ENCODE assay signal across 5 mouse cellular contexts in the genomic region with DNA sequence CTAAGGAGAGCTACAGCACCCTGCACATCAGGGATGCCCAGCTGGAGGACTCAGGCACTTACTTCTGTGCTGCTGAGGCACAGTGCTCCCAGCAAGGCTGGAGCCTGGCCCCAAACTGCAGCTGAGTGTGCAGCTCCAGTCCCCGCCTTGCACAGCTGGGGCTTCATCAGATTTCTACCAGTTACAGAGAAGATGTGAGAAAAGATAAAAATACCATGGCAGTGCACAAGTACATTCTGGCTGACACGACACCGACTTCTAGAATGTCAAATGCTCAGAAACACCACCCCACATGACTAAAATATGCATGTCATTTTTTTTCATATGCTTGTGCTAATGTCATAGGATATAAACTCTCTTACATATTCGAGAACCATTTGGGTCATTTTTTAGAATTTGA.
DNase-seq lines count a peak whose midpoint lies in the region; ATAC-seq and TF ChIP-seq lines count a peak whose summit lies in the region.
"Not testable (repeated sequence)": the region's sequence is repeated elsewhere in the genome, so short reads cannot be mapped to it uniquely, and the experiment has no call there.

No protein-coding gene starts in this region.

- not testable (repeated sequence) for H3K4me3 ChIP-seq in embryonic facial prominence, embryonic 14.5 days (ENCODE audit: low read depth, low read length); thymus, adult 2 months (ENCODE audit: control insufficient read depth, insufficient read depth, low read length)

- H3K4me2 ChIP-seq in embryonic facial prominence, embryonic 14.5 days (ENCODE audit: low read depth, low read length) = not testable (repeated sequence)

- H3K36me3 ChIP-seq in embryonic facial prominence, embryonic 14.5 days (ENCODE audit: control insufficient read depth, insufficient read depth, low read length); thymus, adult 2 months (ENCODE audit: control insufficient read depth, insufficient read depth, low read length): not testable (repeated sequence)

- not testable (repeated sequence) for H3K4me1 ChIP-seq in embryonic facial prominence, embryonic 14.5 days (ENCODE audit: control insufficient read depth, insufficient read depth, low read length); thymus, adult 2 months (replicated peaks; ENCODE audit: control insufficient read depth, insufficient read depth, low read length)

- not testable (repeated sequence) for ATAC-seq in embryonic facial prominence, embryonic 14.5 days (ENCODE audit: low read depth)
- peak; percentile 74 for ATAC-seq in frontal cortex, adult (ENCODE audit: low TSS enrichment)

- not testable (repeated sequence) for TF ChIP-seq POLR2A in thymus, adult 2 months (IDR thresholded peaks at IDR 0.05; ENCODE audit: control insufficient read depth, extremely low read depth, insufficient read depth, low read length, poor library complexity)

- 60% methylated on average over 4 of the region's 4 CpGs for WGBS in embryonic facial prominence, embryonic 14.5 days
- WGBS in thymus, adult 2 months = 22% methylated on average over 4 of the region's 4 CpGs

- H3K27me3 ChIP-seq in embryonic facial prominence, embryonic 14.5 days (replicated peaks; ENCODE audit: control insufficient read depth, insufficient read depth, low read length); thymus, adult 2 months (ENCODE audit: control insufficient read depth, insufficient read depth, low read length): not testable (repeated sequence)

- peak; percentile 1 for DNase-seq in embryonic facial prominence, embryonic 14.5 days (ENCODE audit: low spot score)
- peak; percentile 7 for DNase-seq in right cerebral cortex, adult 18-20 months
- not testable (repeated sequence) for DNase-seq in thymus, adult 2 months
- peak; percentile 11 for DNase-seq in thymus, postnatal 14 days

- TF ChIP-seq CTCF in thymus, adult 2 months (IDR thresholded peaks at IDR 0.05; ENCODE audit: borderline replicate concordance, control insufficient read depth, extremely low read depth, insufficient read depth, low read length, poor library complexity) = not testable (repeated sequence)

- H3K27ac ChIP-seq in embryonic facial prominence, embryonic 14.5 days (replicated peaks; ENCODE audit: low read depth, low read length) = not testable (repeated sequence)
- peak overlapping the region; percentile 63; the same call in 1 of the 2 replicates for H3K27ac ChIP-seq in thymus, adult 2 months (ENCODE audit: control insufficient read depth, insufficient read depth, low read length)

- H3K9me3 ChIP-seq in embryonic facial prominence, embryonic 14.5 days (ENCODE audit: control insufficient read depth, low read length) = not testable (repeated sequence)

- H3K9ac ChIP-seq in embryonic facial prominence, embryonic 14.5 days (ENCODE audit: low read depth, low read length) = not testable (repeated sequence)
